Mouse (Mus musculus): ENCODE data around the gene Rilp. TPM values are rescaled to one million over a fixed set of nuclear protein-coding genes. Genes with fewer than 3 reads are reported as not detected.

The Rilp gene
- polyA plus RNA-seq, 1 experiment: 4.6 TPM

DNA sequence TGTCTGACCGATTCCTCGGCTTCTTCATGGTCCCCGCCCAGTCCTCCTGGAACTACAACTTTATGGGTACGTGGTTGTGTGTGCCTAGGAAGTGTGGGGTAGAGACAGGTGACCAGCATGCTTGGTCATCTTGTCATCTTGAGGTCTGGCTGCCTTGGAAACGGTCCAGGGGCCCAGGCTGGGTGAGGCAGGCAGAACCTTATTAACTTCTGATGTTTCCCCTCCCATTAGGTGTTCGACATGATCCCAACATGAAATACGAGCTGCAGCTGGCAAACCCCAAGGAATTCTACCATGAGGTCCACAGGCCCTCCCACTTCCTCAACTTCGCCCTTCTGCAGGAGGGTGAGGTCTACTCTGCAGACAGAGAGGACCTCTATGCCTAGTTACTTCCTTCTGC, 990 bp upstream of the Rilp start:
- Histone ChIP-seq H3K36me3 (ENCODE audit: control insufficient read depth, insufficient read depth) (peaks cover 45% of the 10 kb centered on the region), H3K4me2 (ENCODE audit: low read depth) (peak overlapping the region; percentile 93), H3K79me2 (ENCODE audit: control insufficient read depth, insufficient read depth) (no peaks in the 10 kb centered on the region), H3K27me3 (ENCODE audit: control insufficient read depth, insufficient read depth, insufficient read length) (no peaks in the 10 kb centered on the region), H3ac (ENCODE audit: control insufficient read depth, insufficient read length) (no peak overlapping the region), H3K4me3 (no peak overlapping the region)
- TF ChIP-seq MYOD1 (IDR thresholded peaks at IDR 0.05; ENCODE audit: control insufficient read depth in 1 of 3, insufficient read length in 2 of 3, low read depth in 2 of 3) (peak in 2 of 3 experiments; percentile 32 to 55), REST (IDR thresholded peaks at IDR 0.05; ENCODE audit: insufficient read depth, insufficient read length) (no peak), USF1 (IDR thresholded peaks at IDR 0.05; ENCODE audit: low read depth) (no peak), SRF (IDR thresholded peaks at IDR 0.05; ENCODE audit: control insufficient read depth, insufficient read length, low read depth) (no peak), MAX (IDR thresholded peaks at IDR 0.05; ENCODE audit: low read depth) (no peak), TCF3 (IDR thresholded peaks at IDR 0.05; ENCODE audit: insufficient read length, low read depth) (no peak), TCF12 (IDR thresholded peaks at IDR 0.05; ENCODE audit: insufficient read depth, poor library complexity, severe bottlenecking) (no peak), POLR2A (IDR thresholded peaks at IDR 0.05; ENCODE audit: insufficient read length, low read depth) (no peak), CEBPB (IDR thresholded peaks at IDR 0.05; ENCODE audit: insufficient read depth, poor library complexity, severe bottlenecking) (no peak), MYOG (IDR thresholded peaks at IDR 0.05; ENCODE audit: control insufficient read depth in 1 of 3, insufficient read depth in 1 of 3, insufficient read length in 2 of 3, low read depth in 2 of 3) (peak in 1 of 3 experiments; percentile 35)

DNA sequence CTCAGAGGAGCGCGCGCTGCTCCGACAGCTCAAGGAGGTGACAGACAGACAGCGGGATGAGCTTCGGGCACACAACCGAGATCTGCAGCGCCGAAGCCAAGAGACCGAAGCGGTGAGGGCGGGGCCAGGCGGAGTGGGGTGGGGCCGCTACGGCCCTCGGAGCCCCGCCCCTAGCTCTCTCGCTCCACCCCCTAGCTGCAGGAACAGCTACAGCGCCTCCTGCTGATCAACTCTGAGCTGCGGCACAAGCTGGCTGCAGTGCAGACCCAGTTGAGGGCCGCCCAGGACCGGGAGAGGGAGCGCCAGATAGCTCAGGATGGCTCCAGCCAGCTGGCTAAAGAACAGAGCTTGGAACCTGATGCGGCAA, 716 bp downstream of the Rilp start:
- Histone ChIP-seq H3ac (ENCODE audit: control insufficient read depth, insufficient read length) (peak overlapping the region; percentile 7), H3K4me2 (ENCODE audit: low read depth) (peak overlapping the region; percentile 93), H3K4me3 (peak overlapping the region; percentile 22), H3K27me3 (ENCODE audit: control insufficient read depth, insufficient read depth, insufficient read length) (no peaks in the 10 kb centered on the region), H3K79me2 (ENCODE audit: control insufficient read depth, insufficient read depth) (no peaks in the 10 kb centered on the region), H3K36me3 (ENCODE audit: control insufficient read depth, insufficient read depth) (peaks cover 30% of the 10 kb centered on the region)
- peak; percentile 32 for TF ChIP-seq POLR2AphosphoS2 (IDR thresholded peaks at IDR 0.05; ENCODE audit: insufficient read length, low read depth)
- no peak for TF ChIP-seq SRF (IDR thresholded peaks at IDR 0.05; ENCODE audit: control insufficient read depth, insufficient read length, low read depth)
- no peak for TF ChIP-seq TCF3 (IDR thresholded peaks at IDR 0.05; ENCODE audit: insufficient read length, low read depth)
- no peak for TF ChIP-seq MAX (IDR thresholded peaks at IDR 0.05; ENCODE audit: low read depth)
- TF ChIP-seq TCF12 (IDR thresholded peaks at IDR 0.05; ENCODE audit: insufficient read depth, poor library complexity, severe bottlenecking): no peak
- TF ChIP-seq POLR2A (IDR thresholded peaks at IDR 0.05; ENCODE audit: insufficient read length, low read depth): peak; percentile 79
- no peak for TF ChIP-seq CEBPB (IDR thresholded peaks at IDR 0.05; ENCODE audit: insufficient read depth, poor library complexity, severe bottlenecking)
- TF ChIP-seq REST (IDR thresholded peaks at IDR 0.05; ENCODE audit: insufficient read depth, insufficient read length): no peak
- TF ChIP-seq USF1 (IDR thresholded peaks at IDR 0.05; ENCODE audit: low read depth): no peak
- TF ChIP-seq MYOG (IDR thresholded peaks at IDR 0.05; ENCODE audit: control insufficient read depth in 1 of 3, insufficient read depth in 1 of 3, insufficient read length in 2 of 3, low read depth in 2 of 3): no peak
- TF ChIP-seq E2F4 (IDR thresholded peaks at IDR 0.05; ENCODE audit: insufficient read depth): no peak
- TF ChIP-seq MYOD1 (IDR thresholded peaks at IDR 0.05; ENCODE audit: control insufficient read depth in 1 of 3, insufficient read length in 2 of 3, low read depth in 2 of 3): no peak

DNA sequence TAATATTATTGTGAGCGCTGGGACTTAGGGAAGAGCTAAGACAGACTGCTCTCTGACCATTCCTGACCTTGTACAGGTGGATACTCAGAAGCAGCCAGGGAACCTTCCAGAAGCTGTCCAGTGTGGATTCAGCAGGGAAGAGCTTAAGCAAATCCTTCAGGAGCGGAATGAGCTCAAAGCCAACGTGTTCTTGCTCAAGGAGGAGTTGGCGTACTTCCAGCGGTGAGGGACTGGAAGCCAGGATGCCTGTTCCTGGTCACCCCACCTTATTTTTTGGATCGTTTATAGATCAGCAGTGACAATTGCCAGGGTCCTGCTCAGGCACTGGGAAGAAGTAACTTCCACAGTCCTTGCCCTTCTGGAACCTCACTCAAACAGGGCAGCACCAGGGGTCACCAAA, 1.3 kb downstream of the Rilp start:
- Histone ChIP-seq H3K36me3 (ENCODE audit: control insufficient read depth, insufficient read depth) (peaks cover 24% of the 10 kb centered on the region), H3K4me2 (ENCODE audit: low read depth) (no peak overlapping the region), H3K79me2 (ENCODE audit: control insufficient read depth, insufficient read depth) (no peaks in the 10 kb centered on the region), H3K4me3 (no peak overlapping the region), H3K27me3 (ENCODE audit: control insufficient read depth, insufficient read depth, insufficient read length) (no peaks in the 10 kb centered on the region), H3ac (ENCODE audit: control insufficient read depth, insufficient read length) (no peak overlapping the region)
- no peak for TF ChIP-seq CEBPB (IDR thresholded peaks at IDR 0.05; ENCODE audit: insufficient read depth, poor library complexity, severe bottlenecking)
- TF ChIP-seq TCF3 (IDR thresholded peaks at IDR 0.05; ENCODE audit: insufficient read length, low read depth): no peak
- TF ChIP-seq MYOG (IDR thresholded peaks at IDR 0.05; ENCODE audit: control insufficient read depth in 1 of 3, insufficient read depth in 1 of 3, insufficient read length in 2 of 3, low read depth in 2 of 3): no peak
- TF ChIP-seq REST (IDR thresholded peaks at IDR 0.05; ENCODE audit: insufficient read depth, insufficient read length): no peak
- no peak for TF ChIP-seq USF1 (IDR thresholded peaks at IDR 0.05; ENCODE audit: low read depth)
- no peak for TF ChIP-seq E2F4 (IDR thresholded peaks at IDR 0.05; ENCODE audit: insufficient read depth)

DNA sequence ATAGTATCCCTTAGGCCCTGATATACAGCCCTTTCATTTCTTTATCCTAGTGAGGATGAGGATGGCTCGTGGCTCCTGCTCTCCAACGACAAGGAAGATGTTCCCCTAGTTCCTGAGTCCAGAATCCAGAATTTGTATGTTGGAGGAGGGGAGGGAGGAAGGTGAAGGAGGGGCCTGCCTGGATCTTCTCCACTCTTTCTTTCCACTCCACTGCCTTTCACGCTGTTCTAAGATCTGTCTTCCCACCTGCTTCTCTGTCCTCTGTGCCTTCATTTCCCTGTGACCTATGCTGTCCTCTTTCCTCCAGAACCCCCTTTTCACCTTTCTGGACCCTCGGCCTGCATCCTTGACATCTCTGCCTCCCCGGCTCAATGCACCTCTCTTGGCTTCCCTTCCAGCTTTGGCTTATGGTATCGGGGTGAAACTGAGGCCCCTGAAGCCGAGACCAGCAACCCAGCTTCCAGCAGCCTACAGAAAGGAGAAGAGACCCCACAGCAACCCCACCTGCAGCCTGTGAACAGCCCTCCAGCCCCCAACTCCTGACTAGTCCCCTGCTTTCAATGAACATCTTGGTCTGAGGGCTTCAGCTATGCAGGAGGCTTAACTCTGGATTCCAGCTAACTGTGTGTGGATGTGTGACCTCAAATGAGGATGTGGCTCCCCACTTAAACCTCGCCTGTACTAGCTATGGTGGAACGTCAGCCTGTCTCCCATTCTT, 2.6 kb downstream of the Rilp start:
- Histone ChIP-seq H3ac (ENCODE audit: control insufficient read depth, insufficient read length) (no peak overlapping the region), H3K4me3 (no peak overlapping the region), H3K27me3 (ENCODE audit: control insufficient read depth, insufficient read depth, insufficient read length) (no peaks in the 10 kb centered on the region), H3K4me2 (ENCODE audit: low read depth) (no peak overlapping the region), H3K79me2 (ENCODE audit: control insufficient read depth, insufficient read depth) (no peaks in the 10 kb centered on the region), H3K36me3 (ENCODE audit: control insufficient read depth, insufficient read depth) (peaks cover 18% of the 10 kb centered on the region)
- TF ChIP-seq POLR2A (IDR thresholded peaks at IDR 0.05; ENCODE audit: insufficient read length, low read depth) (no peak), TCF3 (IDR thresholded peaks at IDR 0.05; ENCODE audit: insufficient read length, low read depth) (no peak), MYOG (IDR thresholded peaks at IDR 0.05; ENCODE audit: control insufficient read depth in 1 of 3, insufficient read depth in 1 of 3, insufficient read length in 2 of 3, low read depth in 2 of 3) (no peak), USF1 (IDR thresholded peaks at IDR 0.05; ENCODE audit: low read depth) (no peak), MAX (IDR thresholded peaks at IDR 0.05; ENCODE audit: low read depth) (no peak), SRF (IDR thresholded peaks at IDR 0.05; ENCODE audit: control insufficient read depth, insufficient read length, low read depth) (no peak), TCF12 (IDR thresholded peaks at IDR 0.05; ENCODE audit: insufficient read depth, poor library complexity, severe bottlenecking) (no peak), E2F4 (IDR thresholded peaks at IDR 0.05; ENCODE audit: insufficient read depth) (no peak), POLR2AphosphoS2 (IDR thresholded peaks at IDR 0.05; ENCODE audit: insufficient read length, low read depth) (no peak), MYOD1 (IDR thresholded peaks at IDR 0.05; ENCODE audit: control insufficient read depth in 1 of 3, insufficient read length in 2 of 3, low read depth in 2 of 3) (no peak), CEBPB (IDR thresholded peaks at IDR 0.05; ENCODE audit: insufficient read depth, poor library complexity, severe bottlenecking) (no peak), REST (IDR thresholded peaks at IDR 0.05; ENCODE audit: insufficient read depth, insufficient read length) (no peak)

Data from myocyte (in vitro differentiated cells).